Mouse (Mus musculus): Measurements from ENCODE around the gene Msmp.
"Not testable (repeated sequence)": the region's sequence is repeated elsewhere in the genome, so short reads cannot be mapped to it uniquely, and the experiment has no call there.

Msmp gene

GRCm38 (mm10) chr4:43560976-43561375 lies 23.3 kb downstream of the Msmp start:
- no peak for DNase-seq

DNA sequence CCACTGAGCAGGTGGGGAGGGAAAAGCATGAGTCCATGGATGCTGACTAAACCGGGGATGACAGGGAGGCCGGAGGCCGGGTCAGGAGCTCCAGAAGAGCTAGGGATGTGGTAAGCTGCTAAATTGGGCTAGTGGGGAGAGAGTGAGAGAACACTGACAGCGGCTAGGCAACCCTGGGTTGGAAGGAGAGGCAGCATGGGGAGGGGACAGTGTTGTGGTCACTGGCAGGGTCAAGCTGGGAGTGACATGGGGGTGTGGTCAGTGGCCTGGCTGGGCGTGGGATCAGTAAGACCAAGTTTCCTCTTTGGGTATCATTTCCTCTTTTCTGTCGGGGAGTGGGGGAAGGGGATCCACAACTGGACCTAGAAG lies 24.1 kb downstream of the Msmp start:
- DNase-seq = peak; percentile 90

DNA sequence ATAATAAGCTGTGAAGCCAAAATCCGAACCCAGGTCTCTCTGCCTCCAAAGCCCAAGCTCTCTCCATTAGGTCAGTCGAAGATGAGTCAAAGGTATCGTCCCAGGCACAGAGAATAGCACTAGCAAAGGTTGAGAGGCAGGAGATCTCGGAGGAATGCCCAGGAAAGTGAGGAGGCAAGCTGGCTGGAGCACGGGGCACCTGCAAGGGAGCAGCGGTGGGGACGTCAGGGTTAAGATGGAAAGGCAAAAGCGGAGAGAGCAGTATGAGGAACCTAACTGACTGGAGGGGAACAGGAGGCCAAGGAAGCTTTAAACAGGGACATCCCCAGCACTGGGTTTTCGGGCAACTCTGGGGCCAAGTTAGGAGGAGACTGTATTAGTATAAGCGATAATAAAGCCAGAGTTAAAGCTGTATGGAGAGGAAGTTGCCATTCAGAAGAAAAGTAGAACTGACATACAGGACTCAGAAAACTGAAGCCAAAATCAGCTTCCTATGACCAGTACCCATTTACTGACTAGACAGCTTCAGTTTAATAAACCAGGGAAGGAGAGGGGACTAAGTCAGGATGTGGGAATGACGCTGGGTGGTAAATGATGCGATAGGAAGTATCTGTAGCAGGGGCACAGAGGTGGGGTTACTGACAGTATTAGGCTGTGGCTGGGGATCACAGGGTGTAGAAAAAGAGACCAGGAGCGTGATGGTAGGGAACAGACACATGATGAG lies 24.6 kb downstream of the Msmp start:
- no peak for DNase-seq

DNA sequence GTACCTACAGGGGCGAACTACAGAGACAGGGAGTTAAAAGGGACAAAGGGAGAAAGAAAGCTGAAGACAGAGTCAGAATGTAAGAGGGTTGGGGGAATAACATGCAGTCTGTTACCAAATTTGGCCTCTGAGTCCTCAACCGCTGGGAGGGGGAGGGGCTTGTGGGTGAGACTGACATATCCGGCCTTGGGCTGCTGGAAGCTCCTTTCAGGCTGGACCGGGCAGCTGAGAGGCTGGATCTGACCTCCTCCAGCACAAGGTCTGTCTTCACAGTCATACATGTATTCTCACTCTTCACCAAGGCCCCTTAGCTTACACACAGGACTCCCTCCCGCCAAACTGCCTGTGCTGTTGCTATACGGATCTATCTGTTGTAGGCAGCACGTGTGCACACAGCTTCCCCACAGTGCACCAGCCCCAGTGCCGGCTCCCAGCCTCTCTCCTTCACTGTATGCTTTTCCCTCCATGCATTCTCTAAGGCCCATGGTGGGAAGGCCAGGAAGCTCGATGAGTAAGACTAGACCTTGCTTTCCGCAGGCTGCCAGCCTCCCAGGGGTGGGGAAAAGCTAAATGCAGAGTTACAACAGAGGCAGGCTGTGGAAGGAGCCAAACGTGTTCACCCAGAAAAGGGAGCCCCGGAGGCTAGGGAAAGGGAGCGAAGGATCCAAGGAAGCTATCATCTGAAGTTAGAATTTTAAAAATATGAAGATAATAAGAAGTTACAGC lies 25.5 kb downstream of the Msmp start:
- peak; percentile 89 for DNase-seq

- DNase-seq = peak; percentile 75
These were observed 26.2 kb downstream of the Msmp start for GRCm38 (mm10) chr4:43558028-43558630.

GRCm38 (mm10) chr4:43555926-43556325 lies 28.4 kb downstream of the Msmp start:
- no peak for DNase-seq

DNA sequence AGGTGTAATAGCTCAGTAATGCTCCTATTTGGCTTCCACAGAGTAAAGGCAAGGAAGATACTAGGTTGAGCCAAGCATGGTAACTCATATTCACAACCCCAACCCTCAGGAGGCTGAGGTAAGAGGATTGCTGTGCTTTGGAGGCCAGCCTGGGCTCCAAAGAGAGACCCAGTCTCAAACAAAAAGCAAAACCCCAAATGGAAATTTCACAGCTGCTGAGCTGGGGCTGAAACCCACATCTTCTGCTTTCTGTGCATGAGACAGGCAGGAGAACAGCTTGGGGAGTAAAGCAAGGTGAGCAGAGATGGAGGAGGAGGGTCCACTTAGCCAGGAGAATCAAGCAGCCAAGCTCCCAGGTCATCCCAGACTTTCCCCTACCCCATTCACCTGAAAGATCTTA lies 30.4 kb downstream of the Msmp start:
- no peak for DNase-seq

DNA sequence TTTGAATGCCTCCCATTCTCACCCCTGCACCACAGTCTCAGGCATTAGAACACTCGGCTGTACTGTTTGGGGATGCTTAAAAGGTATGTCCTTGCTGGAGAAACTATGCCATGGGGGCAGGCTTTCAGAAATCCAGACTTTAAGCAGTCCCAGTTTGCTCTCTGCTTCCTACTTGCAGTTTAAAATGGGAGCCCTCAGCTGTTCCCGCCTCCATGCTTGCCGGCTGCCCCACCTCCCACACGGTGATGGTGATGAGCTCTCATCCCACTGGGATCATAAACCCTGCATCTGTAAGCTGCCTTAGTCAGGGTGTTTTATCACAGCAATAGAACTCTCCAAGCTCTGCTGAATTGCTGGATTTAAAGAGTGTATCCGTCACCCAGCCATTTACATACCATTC lies 31.9 kb downstream of the Msmp start:
- DNase-seq = no peak

DNA sequence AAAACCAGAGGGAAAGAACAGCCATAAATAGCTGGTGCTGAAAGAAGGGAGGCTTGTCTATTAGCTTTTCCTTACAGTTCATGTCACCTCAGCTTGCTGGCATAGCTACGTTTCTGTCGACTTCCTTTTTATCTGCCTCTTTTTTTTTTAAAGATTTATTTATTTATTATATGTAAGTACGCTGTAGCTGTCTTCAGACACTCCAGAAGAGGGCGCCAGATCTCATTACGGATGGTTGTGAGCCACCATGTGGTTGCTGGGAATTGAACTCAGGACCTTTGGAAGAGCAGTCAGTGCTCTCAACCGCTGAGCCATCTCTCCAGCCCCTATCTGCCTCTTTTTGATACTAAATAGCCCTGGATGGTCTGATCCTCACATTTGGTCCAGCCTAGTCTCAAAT lies 32.4 kb downstream of the Msmp start:
- not testable (repeated sequence) for DNase-seq

GRCm38 (mm10) chr4:43549055-43549454 lies 35.2 kb downstream of the Msmp start:
- DNase-seq = no peak

- DNase-seq = no peak
These were observed 37.1 kb downstream of the Msmp start for GRCm38 (mm10) chr4:43547160-43547559.

GRCm38 (mm10) chr4:43546375-43547047 lies 37.8 kb downstream of the Msmp start:
- DNase-seq = no peak

DNA sequence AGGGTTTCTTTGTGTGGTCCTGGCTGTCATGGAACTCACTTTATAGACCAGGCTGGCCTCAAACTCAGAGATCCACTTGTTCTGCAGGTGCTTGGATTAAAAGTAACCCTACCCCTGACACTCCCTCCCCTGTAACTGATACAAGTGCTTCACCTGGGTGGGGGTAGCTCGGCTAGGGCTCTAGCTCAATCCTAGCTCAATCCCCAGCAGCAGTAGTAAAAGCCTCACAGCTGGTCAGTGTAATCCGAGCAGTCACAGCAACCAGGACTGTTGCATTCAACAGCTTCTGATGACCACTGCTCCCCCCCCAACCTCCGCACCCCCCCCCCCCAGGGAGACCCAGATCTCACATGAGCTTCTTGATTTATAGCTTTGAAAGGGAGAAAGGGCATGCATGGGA lies 42.2 kb downstream of the Msmp start:
- no peak for DNase-seq

DNA sequence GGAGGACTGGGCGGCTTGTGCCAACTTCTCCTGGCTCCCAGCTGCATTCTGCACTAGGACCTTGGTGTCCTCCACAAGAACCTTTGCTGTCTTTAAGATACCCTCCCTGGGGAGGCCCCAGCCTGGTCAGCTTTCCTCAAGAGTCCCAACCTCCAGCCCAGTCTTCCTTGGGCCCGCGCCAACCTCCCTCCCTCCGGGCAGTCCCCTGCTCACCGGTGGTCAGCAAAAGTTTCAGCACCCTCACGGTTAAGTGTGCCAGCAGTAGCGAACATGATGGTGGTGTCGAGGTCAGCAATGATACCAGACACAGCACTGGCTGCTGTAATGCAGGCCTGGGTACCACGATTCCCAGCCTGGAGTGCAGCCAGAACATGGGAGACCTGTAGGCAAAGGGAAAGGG lies 48.3 kb downstream of the Msmp start:
- DNase-seq = no peak

DNA sequence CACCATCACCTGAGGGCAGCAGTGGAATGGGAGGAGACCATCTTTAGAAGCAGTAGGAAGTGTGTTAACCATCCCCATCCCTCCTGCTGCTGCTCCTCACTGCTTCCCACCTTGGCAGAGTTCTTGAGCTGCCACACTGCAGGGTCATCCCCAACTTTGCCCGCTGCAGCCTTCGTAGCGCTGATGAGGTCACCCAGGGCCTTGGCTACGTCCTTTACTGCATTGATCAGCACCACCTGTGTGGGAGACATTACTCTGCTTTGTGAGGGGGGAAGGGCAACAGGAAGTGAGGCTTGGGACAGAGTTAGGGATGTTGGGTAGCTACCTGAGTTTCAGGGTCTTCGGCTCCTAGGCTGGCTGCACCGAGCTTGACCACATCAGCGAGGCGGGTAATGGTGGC lies 48.7 kb downstream of the Msmp start:
- DNase-seq = no peak

DNA sequence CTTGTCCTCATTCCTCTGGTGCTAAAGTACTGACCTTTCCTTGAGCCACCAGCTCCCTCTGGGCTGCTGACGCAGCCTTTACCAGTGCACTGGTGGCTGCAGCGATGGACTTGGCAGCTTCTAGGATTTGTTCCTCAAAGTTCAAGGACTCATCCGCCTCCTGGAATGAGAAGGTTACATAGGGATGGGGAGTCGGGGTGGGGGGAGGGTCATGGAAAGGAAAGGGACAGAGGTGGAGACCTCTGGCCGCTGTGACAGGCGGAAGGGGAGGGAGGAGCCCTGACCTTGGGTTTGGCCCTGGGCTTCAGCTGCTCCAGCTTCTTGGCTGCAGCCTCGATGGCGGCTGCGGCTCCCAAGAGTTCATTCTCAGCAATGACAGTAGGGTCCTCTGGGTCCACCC lies 51.0 kb downstream of the Msmp start:
- no peak for DNase-seq
